Mouse (Mus musculus) myocyte (in vitro differentiated cells): ENCODE results near the gene Olfr589. TPM values are rescaled to one million over a fixed set of nuclear protein-coding genes. Genes with fewer than 3 reads are reported as not detected.
"Not testable (repeated sequence)": the region's sequence is repeated elsewhere in the genome, so short reads cannot be mapped to it uniquely, and the experiment has no call there.

Experiments used
- H3K27me3 ChIP-seq: one replicate; pipeline ENCODE4 v1.6.1; 2011; ENCODE audit not compliant: control insufficient read depth, insufficient read depth, insufficient read length
- H3K36me3 ChIP-seq: one replicate; pipeline ENCODE4 v1.6.1; 2011; ENCODE audit not compliant: control insufficient read depth, insufficient read depth
- H3K4me2 ChIP-seq: one replicate; pipeline ENCODE4 v1.6.1; 2011; ENCODE audit warnings: low read depth, control low read depth
- H3K4me3 ChIP-seq: one replicate; pipeline ENCODE4 v1.5.1; 2011; ENCODE audit warnings: mild to moderate bottlenecking, control low read depth, moderate library complexity
- H3K79me2 ChIP-seq: one replicate; pipeline ENCODE4 v1.6.1; 2011; ENCODE audit not compliant: control insufficient read depth, insufficient read depth
- H3ac ChIP-seq: one replicate; pipeline ENCODE4 v1.6.1; 2011; ENCODE audit not compliant: control insufficient read depth, insufficient read length
- CEBPB ChIP-seq: IDR thresholded peaks from 2 replicates; pipeline ENCODE4 v1.6.1; 2011; ENCODE audit warnings: mild to moderate bottlenecking, moderate library complexity; ENCODE audit not compliant: poor library complexity, insufficient read depth, severe bottlenecking
- E2F4 ChIP-seq: IDR thresholded peaks from one replicate; pipeline ENCODE4 v1.6.1; 2011; ENCODE audit warnings: mild to moderate bottlenecking, control low read depth, moderate library complexity; ENCODE audit not compliant: insufficient read depth
- MAX ChIP-seq: IDR thresholded peaks from one replicate; pipeline ENCODE4 v1.6.1; 2011; ENCODE audit warnings: low read depth, mild to moderate bottlenecking, control low read depth
- MYOD1 ChIP-seq, 3 experiments: IDR thresholded peaks; one replicate each; pipeline ENCODE4 v1.6.1; 2011; ENCODE audit warnings: control low read depth in 2 of 3, low read depth in 2 of 3, mild to moderate bottlenecking in 2 of 3, moderate library complexity in 1 of 3; ENCODE audit not compliant: insufficient read length in 2 of 3, control insufficient read depth in 1 of 3
- MYOG ChIP-seq, 3 experiments: IDR thresholded peaks; one replicate each; pipeline ENCODE4 v1.6.1; 2011; ENCODE audit warnings: control low read depth in 2 of 3, low read depth in 2 of 3, mild to moderate bottlenecking in 2 of 3; ENCODE audit not compliant: insufficient read length in 2 of 3, control insufficient read depth in 1 of 3, insufficient read depth in 1 of 3
- POLR2A ChIP-seq: IDR thresholded peaks from one replicate; pipeline ENCODE4 v1.6.1; 2011; ENCODE audit warnings: low read depth, mild to moderate bottlenecking, control low read depth, moderate library complexity; ENCODE audit not compliant: insufficient read length
- POLR2AphosphoS2 ChIP-seq: IDR thresholded peaks from one replicate; pipeline ENCODE4 v1.6.1; 2011; ENCODE audit warnings: low read depth, control low read depth; ENCODE audit not compliant: insufficient read length
- REST ChIP-seq: IDR thresholded peaks from one replicate; pipeline ENCODE4 v1.6.1; 2011; ENCODE audit warnings: mild to moderate bottlenecking, control low read depth, moderate library complexity; ENCODE audit not compliant: insufficient read depth, insufficient read length
- SRF ChIP-seq: IDR thresholded peaks from one replicate; pipeline ENCODE4 v1.6.1; 2011; ENCODE audit warnings: low read depth; ENCODE audit not compliant: control insufficient read depth, insufficient read length
- TCF12 ChIP-seq: IDR thresholded peaks from one replicate; pipeline ENCODE4 v1.6.1; 2011; ENCODE audit warnings: mild to moderate bottlenecking, control low read depth; ENCODE audit not compliant: poor library complexity, insufficient read depth, severe bottlenecking
- TCF3 ChIP-seq: IDR thresholded peaks from one replicate; pipeline ENCODE4 v1.6.1; 2011; ENCODE audit warnings: low read depth, control low read depth; ENCODE audit not compliant: insufficient read length
- USF1 ChIP-seq: IDR thresholded peaks from one replicate; pipeline ENCODE4 v1.6.1; 2011; ENCODE audit warnings: low read depth, mild to moderate bottlenecking, control low read depth, moderate library complexity
- polyA plus RNA-seq: library from polyadenylated mRNA; unstranded; fragments of >200 nt; fragmentation: generic; extraction: Trizol; gene quantifications from one replicate; pipeline ENCODE4 v1.2.1, GENCODE M21; 2012; ENCODE audit warnings: missing spikeins

Gene Olfr589
- polyA plus RNA-seq: not detected

DNA sequence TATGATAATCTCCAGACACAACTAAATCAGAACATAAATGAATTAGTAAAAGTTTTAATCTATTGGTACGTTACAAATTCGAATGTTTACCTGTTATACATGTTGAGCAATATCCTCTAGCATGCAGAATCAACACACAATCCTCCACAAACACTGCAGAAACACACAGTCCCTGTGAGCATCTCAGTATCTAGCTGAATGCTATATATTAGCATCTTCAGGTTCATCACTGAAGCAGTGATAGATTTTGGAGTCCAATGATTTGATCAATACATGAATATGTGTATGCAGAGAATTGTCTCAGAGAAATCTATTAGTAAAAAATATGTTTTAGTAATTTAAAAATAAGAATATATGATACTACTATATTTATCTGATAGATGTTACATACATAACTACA, at the start of gene Olfr589:
Olfr589 (minus strand) TSS at position 101 of the 400 bp plus-strand sequence.
- Histone ChIP-seq H3K27me3 (no peaks in the 10 kb centered on the region), H3K79me2 (no peaks in the 10 kb centered on the region), H3ac (no peak within 1 kb of the TSS), H3K4me3 (no peak within 1 kb of the TSS), H3K4me2 (no peak within 1 kb of the TSS), H3K36me3 (no peaks in the 10 kb centered on the region)
- TF ChIP-seq TCF3 (no peak), E2F4 (no peak), MYOG (IDR thresholded peaks at IDR 0.05; ENCODE audit: control insufficient read depth in 1 of 3, insufficient read depth in 1 of 3, insufficient read length in 2 of 3, low read depth in 2 of 3) (no peak), USF1 (no peak), CEBPB (no peak), MYOD1 (IDR thresholded peaks at IDR 0.05; ENCODE audit: control insufficient read depth in 1 of 3, insufficient read length in 2 of 3, low read depth in 2 of 3) (no peak), REST (no peak), POLR2AphosphoS2 (no peak), SRF (no peak), MAX (no peak), POLR2A (no peak), TCF12 (no peak)

DNA sequence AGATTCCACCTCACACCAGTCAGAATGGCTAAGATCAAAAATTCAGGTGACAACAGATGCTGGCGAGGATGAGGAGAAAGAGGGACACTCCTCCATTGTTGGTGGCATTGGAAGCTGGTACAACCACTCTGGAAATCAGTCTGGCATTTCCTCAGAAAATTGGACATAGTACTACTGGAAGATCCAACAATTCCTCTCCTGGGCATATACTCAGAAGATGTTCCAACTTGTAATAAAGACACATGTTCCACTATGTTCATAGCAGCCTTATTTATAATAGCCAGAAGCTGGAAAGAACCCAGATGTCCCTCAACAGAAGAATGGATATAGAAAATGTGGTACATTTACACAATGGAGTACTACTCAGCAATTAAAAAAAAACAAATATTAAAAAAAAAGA, 28.3 kb upstream of the Olfr589 start, which contains the start of gene Olfr592:
Olfr592 (plus strand) TSS at position 301 of the 400 bp plus-strand sequence.
- H3K36me3 ChIP-seq, H3K79me2 ChIP-seq, H3K4me3 ChIP-seq, H3K4me2 ChIP-seq, H3K27me3 ChIP-seq, H3ac ChIP-seq: not testable (repeated sequence)

DNA sequence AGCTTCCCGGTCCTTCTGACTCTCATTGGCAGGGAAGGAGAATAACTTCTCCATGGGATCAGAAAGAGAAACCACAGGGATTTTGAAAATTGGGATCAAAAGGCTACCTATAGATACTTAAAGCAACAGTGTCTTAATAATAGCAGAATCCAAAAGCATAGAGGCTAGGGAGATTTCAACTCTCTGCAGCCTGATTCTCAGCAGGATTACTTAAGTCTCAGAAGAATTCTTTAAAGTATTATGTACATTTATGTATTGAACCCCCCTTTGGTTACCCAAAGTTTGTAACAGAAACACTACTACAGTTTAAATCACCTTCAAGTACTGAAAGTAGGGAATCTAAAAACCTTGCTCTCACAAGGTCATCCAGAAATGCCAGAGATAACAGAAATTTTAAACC, 22.1 kb upstream of the Olfr589 start, which contains the start of gene Olfr591:
Olfr591 (minus strand) TSS at position 101 of the 400 bp plus-strand sequence.
- Histone ChIP-seq H3ac (no peak within 1 kb of the TSS), H3K27me3 (no peaks in the 10 kb centered on the region), H3K4me3 (no peak within 1 kb of the TSS), H3K4me2 (no peak within 1 kb of the TSS), H3K36me3 (no peaks in the 10 kb centered on the region), H3K79me2 (no peaks in the 10 kb centered on the region)
- TF ChIP-seq TCF3 (no peak), TCF12 (no peak), MAX (no peak), POLR2A (no peak), USF1 (no peak), POLR2AphosphoS2 (no peak), MYOD1 (IDR thresholded peaks at IDR 0.05; ENCODE audit: control insufficient read depth in 1 of 3, insufficient read length in 2 of 3, low read depth in 2 of 3) (no peak), REST (no peak)

DNA sequence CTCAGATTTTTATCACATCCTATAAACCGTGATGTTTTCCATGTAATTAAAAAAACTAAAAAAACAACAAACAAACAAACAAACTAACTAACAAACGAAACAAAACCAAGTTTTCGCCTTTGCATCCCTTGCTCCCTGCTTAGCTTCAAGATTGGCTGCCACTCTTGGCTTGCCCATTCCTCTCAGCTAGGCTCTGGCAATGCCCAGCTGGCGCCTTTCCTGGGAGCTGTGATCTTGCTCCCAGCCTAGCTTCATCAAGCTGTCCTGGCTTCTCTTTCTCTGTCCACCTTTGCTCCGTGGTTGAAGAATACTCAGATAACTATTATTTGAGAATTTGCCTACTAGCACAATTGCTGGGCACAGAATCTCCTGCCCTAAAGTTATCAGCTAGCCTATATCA, 13.5 kb upstream of the Olfr589 start:
- no peaks in the 10 kb centered on the region for H3K36me3 ChIP-seq
- no peak overlapping the region for H3K4me2 ChIP-seq
- no peak overlapping the region for H3ac ChIP-seq
- H3K4me3 ChIP-seq: no peak overlapping the region
- H3K79me2 ChIP-seq: no peaks in the 10 kb centered on the region
- no peak for TF ChIP-seq POLR2AphosphoS2
- no peak for TF ChIP-seq SRF
- no peak for TF ChIP-seq MYOD1 (IDR thresholded peaks at IDR 0.05; ENCODE audit: control insufficient read depth in 1 of 3, insufficient read length in 2 of 3, low read depth in 2 of 3)
- no peak for TF ChIP-seq E2F4
- TF ChIP-seq MAX: no peak
- no peak for TF ChIP-seq TCF3
- no peak for TF ChIP-seq REST
- no peak for TF ChIP-seq CEBPB
- no peak for TF ChIP-seq MYOG (IDR thresholded peaks at IDR 0.05; ENCODE audit: control insufficient read depth in 1 of 3, insufficient read depth in 1 of 3, insufficient read length in 2 of 3, low read depth in 2 of 3)
- TF ChIP-seq POLR2A: no peak
- TF ChIP-seq USF1: no peak
- no peak for TF ChIP-seq TCF12
- H3K27me3 ChIP-seq: no peaks in the 10 kb centered on the region

DNA sequence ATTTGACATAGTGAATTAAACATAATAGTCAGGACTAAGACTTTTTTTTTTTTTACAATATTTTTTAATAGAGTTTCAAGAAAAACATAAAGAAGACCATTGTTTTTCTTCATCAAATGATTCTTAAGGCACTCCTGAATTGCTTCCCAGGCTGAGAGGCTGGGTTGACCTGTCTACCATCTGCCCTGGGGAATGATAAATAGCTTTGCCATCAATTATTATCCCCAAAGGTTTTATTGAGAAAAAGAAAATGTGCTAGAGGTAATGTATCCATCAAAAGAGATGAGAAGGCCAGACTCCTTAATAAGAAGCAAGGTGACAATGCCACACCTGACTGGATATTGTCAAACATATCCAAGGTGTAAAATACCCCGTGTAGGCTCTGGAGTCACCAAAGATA, 15.6 kb downstream of the Olfr589 start, which contains the start of gene Olfr588-ps1:
Olfr588-ps1 (plus strand) TSS at position 301 of the 400 bp plus-strand sequence.
- H3K79me2 ChIP-seq: no peaks in the 10 kb centered on the region
- H3K4me3 ChIP-seq: no peak within 1 kb of the TSS
- H3K4me2 ChIP-seq: no peak within 1 kb of the TSS
- H3K27me3 ChIP-seq: no peaks in the 10 kb centered on the region
- no peaks in the 10 kb centered on the region for H3K36me3 ChIP-seq
- TF ChIP-seq POLR2AphosphoS2 (no peak), MYOG (IDR thresholded peaks at IDR 0.05; ENCODE audit: control insufficient read depth in 1 of 3, insufficient read depth in 1 of 3, insufficient read length in 2 of 3, low read depth in 2 of 3) (no peak), MAX (no peak), TCF3 (no peak), REST (no peak), USF1 (no peak), TCF12 (no peak), SRF (no peak), MYOD1 (IDR thresholded peaks at IDR 0.05; ENCODE audit: control insufficient read depth in 1 of 3, insufficient read length in 2 of 3, low read depth in 2 of 3) (no peak), POLR2A (no peak)
- H3ac ChIP-seq: no peak within 1 kb of the TSS
